Mouse (Mus musculus) splenic B cell, adult 2 months (primary cell): ENCODE data around the gene Fam43b.

Experiments
- DNase-seq: peaks from one replicate; pipeline ENCODE4 v3.0.0-alpha.2; 2011; ENCODE audit warnings: low read depth, low spot score
- H3K27me3 ChIP-seq: 2 replicates; pipeline ENCODE4 v1.6.1; 2012; ENCODE audit warnings: mild to moderate bottlenecking, low read length, moderate library complexity, mixed read lengths; ENCODE audit not compliant: control insufficient read depth, poor library complexity, insufficient read depth, severe bottlenecking
- H3K36me3 ChIP-seq: 2 replicates; pipeline ENCODE4 v1.6.1; 2012; ENCODE audit warnings: mild to moderate bottlenecking, low read length, moderate library complexity, mixed read lengths; ENCODE audit not compliant: control insufficient read depth, poor library complexity, insufficient read depth, severe bottlenecking

The Fam43b gene

DNA sequence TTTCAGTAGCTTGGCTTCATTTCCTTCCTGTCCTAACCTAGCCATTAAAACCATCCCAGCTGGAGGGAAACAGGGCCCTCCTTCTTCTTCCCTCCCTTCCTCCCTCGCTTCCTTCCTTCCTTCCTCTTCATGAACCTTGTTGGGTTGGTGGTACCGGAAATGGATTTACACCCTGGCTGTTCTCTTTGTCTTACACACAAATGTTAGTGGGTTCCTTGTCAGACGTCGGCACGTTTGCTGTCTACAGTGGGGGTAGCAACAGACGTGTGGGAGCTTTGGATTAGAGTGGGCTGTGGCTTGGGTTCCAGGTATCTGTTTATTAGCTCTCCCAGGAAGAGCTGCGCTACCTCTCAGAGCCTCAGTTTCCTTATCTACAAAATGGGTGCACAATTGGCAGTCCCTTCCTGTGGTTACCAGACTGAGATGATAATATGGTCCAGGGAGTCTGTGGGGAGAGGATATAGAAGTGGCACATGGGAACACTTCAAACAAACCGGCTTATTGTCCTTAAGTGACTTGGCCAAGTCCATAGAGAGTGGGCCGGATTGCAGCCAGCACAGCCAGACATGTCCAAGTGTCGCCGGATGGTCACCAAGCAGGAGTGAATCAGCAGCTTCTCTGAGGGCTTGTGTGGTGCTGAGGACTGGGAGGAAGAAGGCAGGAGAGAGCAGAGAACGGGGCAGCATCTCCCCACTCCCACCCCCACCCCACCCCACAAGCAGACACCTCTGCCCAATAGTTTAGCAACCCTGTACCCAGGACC lies 27.6 kb downstream of the Fam43b start:
- Histone ChIP-seq H3K27me3 (no peaks in the 10 kb centered on the region), H3K36me3 (no peaks in the 10 kb centered on the region)
- no peak for DNase-seq

- no peaks in the 10 kb centered on the region for H3K36me3 ChIP-seq
- no peak for DNase-seq
- H3K27me3 ChIP-seq = no peaks in the 10 kb centered on the region
Observed at GRCm38 (mm10) chr4:138367641-138368497, 28.5 kb downstream of the Fam43b start, which contains the start of gene Cda. Gene Cda, minus strand, starts transcription at chr4:138367992.

- no peak for DNase-seq
- Histone ChIP-seq H3K36me3 (no peaks in the 10 kb centered on the region), H3K27me3 (no peaks in the 10 kb centered on the region)
Observed at GRCm38 (mm10) chr4:138366561-138366960, 29.8 kb downstream of the Fam43b start.

- Histone ChIP-seq H3K36me3 (no peaks in the 10 kb centered on the region), H3K27me3 (no peaks in the 10 kb centered on the region)
- no peak for DNase-seq
Observed at GRCm38 (mm10) chr4:138363511-138363910, 32.8 kb downstream of the Fam43b start.

DNA sequence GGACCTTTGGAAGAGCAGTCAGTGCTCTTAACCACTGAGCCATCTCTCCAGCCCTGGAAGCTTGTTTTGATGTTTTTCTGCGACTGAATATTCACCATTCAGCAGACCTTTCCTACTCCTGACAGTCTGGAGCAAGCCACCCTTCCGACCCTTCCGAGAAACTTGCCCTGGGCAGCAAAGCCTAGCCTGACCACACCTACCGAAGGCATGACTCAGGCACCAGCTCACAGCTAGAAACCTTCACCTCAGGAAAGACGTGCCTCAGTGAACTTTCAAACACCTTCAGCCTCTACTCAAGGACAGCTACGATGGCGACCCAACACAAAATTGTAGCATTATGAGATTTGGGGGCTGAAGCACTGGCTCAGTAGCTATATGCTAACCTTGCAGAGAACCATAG lies 33.4 kb downstream of the Fam43b start:
- DNase-seq = no peak
- Histone ChIP-seq H3K36me3 (no peaks in the 10 kb centered on the region), H3K27me3 (no peaks in the 10 kb centered on the region)

GRCm38 (mm10) chr4:138361370-138361821 lies 34.9 kb downstream of the Fam43b start:
- no peak for DNase-seq
- Histone ChIP-seq H3K27me3 (no peaks in the 10 kb centered on the region), H3K36me3 (no peaks in the 10 kb centered on the region)

DNA sequence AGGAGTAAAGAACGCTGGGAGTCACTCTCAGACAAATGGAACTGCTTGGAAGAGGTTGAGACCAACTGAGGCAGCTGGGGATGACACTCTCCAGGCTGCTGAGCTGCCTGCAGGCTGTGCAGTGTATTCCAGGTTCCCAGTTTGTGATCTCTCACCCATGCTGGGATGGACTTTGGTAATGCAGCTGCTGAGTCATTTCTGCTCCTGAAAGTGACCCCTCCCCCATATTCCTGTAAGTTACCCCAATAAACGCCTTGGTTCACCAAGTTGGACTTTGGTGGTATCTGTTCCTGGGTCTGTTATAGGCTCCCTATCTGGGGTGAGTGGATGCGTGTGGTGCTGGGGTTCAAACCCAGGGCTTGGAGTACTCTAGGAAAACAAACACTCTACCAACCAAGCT lies 38.2 kb downstream of the Fam43b start:
- Histone ChIP-seq H3K36me3 (no peaks in the 10 kb centered on the region), H3K27me3 (no peaks in the 10 kb centered on the region)
- DNase-seq = no peak

DNA sequence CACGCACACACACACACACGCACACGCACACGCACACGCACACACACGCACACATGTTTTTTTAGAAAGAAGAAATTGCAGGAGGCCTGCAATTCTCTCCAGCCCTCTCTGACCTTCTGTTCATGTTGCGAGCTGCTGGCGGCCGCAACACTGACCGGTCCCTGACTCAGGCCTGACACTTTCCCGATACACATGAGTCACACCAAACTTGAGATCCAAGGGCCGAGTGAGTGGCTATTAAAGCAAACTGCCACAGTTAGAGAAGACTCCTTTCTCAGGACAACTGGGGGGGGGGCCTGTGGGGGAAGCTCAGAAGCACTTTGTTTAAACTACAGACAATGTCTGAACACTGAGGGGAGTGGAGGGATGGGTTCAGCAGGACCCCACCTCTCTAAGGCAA lies 39.8 kb downstream of the Fam43b start:
- H3K27me3 ChIP-seq = no peaks in the 10 kb centered on the region
- no peaks in the 10 kb centered on the region for H3K36me3 ChIP-seq
- no peak for DNase-seq

DNA sequence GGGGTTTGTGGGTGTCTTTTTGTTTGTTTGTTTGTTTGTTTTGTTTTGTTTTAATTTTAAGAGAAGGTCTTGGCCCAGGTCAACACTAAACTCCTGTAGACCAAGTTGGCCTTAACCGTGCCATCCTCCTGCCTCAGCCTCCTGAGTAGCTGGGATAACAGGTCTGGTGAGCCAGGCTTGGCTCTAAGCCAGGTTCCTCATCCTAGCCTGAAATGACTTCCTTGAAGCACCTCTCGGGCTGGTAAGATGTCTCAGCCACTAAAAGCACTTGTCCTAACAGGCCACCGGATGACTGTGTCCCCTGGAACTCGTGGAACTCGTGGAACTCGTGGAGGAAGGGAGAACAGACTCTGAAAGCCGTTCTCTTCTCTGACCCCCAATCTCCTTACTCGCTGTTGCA lies 40.2 kb downstream of the Fam43b start:
- Histone ChIP-seq H3K27me3 (no peaks in the 10 kb centered on the region), H3K36me3 (no peaks in the 10 kb centered on the region)
- no peak for DNase-seq

DNA sequence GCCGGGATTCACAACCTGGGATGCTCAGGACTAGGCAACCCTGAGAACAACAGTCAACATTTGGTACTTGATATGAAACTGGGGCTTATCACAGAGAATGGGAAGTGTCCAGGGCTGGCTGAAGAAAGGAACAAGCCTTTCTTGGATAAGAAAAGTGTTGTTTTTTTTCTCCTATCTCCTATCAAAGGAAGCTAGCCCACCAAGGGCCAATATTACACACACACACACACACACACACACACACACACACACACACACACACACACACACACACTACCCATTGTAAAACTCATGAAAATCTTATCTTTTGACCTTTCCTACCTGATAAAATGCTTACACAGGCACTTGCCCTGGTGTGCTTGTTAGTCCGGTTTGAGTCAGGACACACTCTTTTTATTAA lies 40.8 kb downstream of the Fam43b start:
- no peaks in the 10 kb centered on the region for H3K27me3 ChIP-seq

DNA sequence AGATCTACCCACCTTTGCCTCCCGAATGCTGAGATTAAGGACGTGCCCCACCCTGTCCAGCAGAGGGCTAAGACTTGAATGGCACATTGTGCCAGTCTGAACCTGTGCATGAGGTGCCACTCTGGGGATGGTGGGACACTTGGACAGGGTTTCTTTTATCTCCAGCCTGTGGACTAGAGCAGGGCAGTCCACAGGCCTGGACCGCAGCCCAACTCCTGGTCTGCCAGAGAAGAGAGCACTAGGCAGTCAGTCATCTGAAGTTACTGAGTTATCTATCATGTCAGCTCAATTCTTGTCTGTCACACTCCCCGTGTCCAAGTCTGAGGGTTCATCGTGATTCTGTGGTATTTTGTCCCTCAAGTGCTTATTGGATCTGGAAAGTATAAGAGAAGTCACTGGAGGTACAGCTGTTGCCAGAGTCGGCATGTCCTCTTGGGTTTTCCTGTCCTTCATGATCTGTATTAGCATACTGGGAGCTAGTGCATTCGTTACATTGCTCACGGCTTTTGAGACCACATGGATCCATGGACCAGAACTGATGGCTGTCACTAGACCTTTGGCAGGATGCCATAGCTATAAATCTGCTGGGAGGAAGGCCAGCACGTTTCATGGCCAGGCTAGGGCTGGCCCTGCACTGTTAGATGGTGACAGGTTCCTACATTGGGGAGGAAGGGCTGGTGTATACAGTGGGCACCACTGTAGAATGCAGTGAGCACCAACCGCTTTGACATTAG lies 42.7 kb downstream of the Fam43b start:
- DNase-seq = no peak
- no peaks in the 10 kb centered on the region for H3K27me3 ChIP-seq

More for the DNA sequence above, 40.8 kb downstream of the Fam43b start:
- no peaks in the 10 kb centered on the region for H3K36me3 ChIP-seq
- DNase-seq = no peak

DNA sequence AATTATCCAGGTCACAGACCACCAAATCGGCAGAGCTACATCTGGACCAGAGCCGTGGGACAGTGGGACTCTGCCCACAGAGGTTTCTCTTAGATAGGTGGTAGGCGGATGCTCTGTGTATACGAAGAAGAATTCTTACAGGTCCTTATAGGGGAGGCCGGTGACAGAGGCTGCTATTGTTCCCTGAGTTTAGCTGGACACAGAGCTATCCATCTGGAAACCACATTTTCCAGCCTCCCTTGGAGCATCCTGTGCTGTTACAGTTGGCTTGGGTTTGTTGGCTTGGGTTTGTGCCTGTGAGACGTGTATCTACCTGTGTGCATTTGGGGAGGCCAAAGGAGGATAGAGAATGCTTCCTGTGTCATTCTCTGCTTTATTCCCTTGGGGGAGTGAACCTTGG lies 43.6 kb downstream of the Fam43b start:
- no peaks in the 10 kb centered on the region for H3K36me3 ChIP-seq
- DNase-seq = no peak

More for the DNA sequence above, 42.7 kb downstream of the Fam43b start:
- H3K36me3 ChIP-seq = no peaks in the 10 kb centered on the region

DNA sequence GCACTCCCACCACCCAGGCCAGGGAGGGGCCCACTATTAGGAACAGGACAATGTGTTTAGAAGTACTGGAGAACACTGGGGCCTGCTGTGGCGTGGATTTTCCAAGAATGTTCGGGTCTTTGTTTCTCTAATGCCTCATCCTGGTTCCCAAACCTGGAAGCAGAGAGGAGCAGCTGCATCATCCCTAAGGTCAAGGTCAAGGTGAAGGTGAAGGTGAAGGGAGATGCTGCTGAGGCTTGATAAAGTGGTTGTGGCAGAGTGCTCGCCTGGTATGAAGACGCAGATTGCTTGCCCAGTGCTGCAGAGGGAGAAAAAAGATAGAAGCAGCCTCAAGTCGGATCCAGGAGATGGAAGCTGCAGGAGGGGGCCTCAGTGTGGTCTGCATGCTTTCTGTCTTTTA lies 44.5 kb downstream of the Fam43b start:
- Histone ChIP-seq H3K27me3 (no peaks in the 10 kb centered on the region), H3K36me3 (no peaks in the 10 kb centered on the region)
- no peak for DNase-seq

More for the DNA sequence above, 43.6 kb downstream of the Fam43b start:
- no peaks in the 10 kb centered on the region for H3K27me3 ChIP-seq

GRCm38 (mm10) chr4:138348716-138349115 lies 47.6 kb downstream of the Fam43b start:
- no peak for DNase-seq
- Histone ChIP-seq H3K36me3 (no peaks in the 10 kb centered on the region), H3K27me3 (no peaks in the 10 kb centered on the region)

- H3K36me3 ChIP-seq = no peaks in the 10 kb centered on the region
- H3K27me3 ChIP-seq = no peaks in the 10 kb centered on the region
- no peak for DNase-seq
Observed at GRCm38 (mm10) chr4:138347280-138347679, 49.0 kb downstream of the Fam43b start.
